ENCODE assay signal across 8 mouse cellular contexts in genomic region chr19:5447515-5448353, GRCm38 (mm10). TPM values are rescaled to one million over a fixed set of nuclear protein-coding genes. Genes with fewer than 3 reads are reported as not detected.
DNase-seq lines count a peak whose midpoint lies in the region; ATAC-seq and TF ChIP-seq lines count a peak whose summit lies in the region.

TSS of gene Fosl1 (plus strand) at chr19:5447547.

- H3K27ac ChIP-seq in forebrain, postnatal 0 days (ENCODE audit: low read depth, low read length) = no peak within 1 kb of the TSS
- H3K27ac ChIP-seq in hindbrain, postnatal 0 days = no peak within 1 kb of the TSS
- H3K27ac ChIP-seq in limb, embryonic 15.5 days = no peak within 1 kb of the TSS
- no peak within 1 kb of the TSS for H3K27ac ChIP-seq in midbrain, embryonic 15.5 days

- H3K4me3 ChIP-seq in forebrain, postnatal 0 days (ENCODE audit: low read depth, low read length) = peak within 1 kb of the TSS; percentile 56
- peak within 1 kb of the TSS; percentile 57 for H3K4me3 ChIP-seq in hindbrain, postnatal 0 days (ENCODE audit: low read length)
- peak within 1 kb of the TSS; percentile 52 for H3K4me3 ChIP-seq in limb, embryonic 15.5 days
- H3K4me3 ChIP-seq in midbrain, embryonic 15.5 days = peak within 1 kb of the TSS; percentile 60

- no peaks in the 10 kb centered on the region for H3K36me3 ChIP-seq in forebrain, postnatal 0 days (ENCODE audit: insufficient read depth)
- H3K36me3 ChIP-seq in hindbrain, postnatal 0 days (ENCODE audit: insufficient read depth, low read length) = no peaks in the 10 kb centered on the region
- H3K36me3 ChIP-seq in limb, embryonic 15.5 days = no peaks in the 10 kb centered on the region
- no peaks in the 10 kb centered on the region for H3K36me3 ChIP-seq in midbrain, embryonic 15.5 days (replicated peaks)
- no peaks in the 10 kb centered on the region for H3K36me3 ChIP-seq in splenic B cell, adult 2 months (ENCODE audit: control insufficient read depth, insufficient read depth, low read length, poor library complexity, severe bottlenecking)

- peaks cover 29% of the 10 kb centered on the region for H3K27me3 ChIP-seq in forebrain, postnatal 0 days (ENCODE audit: insufficient read depth, low read length)
- H3K27me3 ChIP-seq in hindbrain, postnatal 0 days (ENCODE audit: insufficient read depth, low read length) = peaks cover 29% of the 10 kb centered on the region
- H3K27me3 ChIP-seq in limb, embryonic 15.5 days = peaks cover 56% of the 10 kb centered on the region
- H3K27me3 ChIP-seq in midbrain, embryonic 15.5 days (replicated peaks) = peaks cover 59% of the 10 kb centered on the region
- no peaks in the 10 kb centered on the region for H3K27me3 ChIP-seq in splenic B cell, adult 2 months (ENCODE audit: control insufficient read depth, insufficient read depth, low read length, poor library complexity, severe bottlenecking)

- no peak for DNase-seq in frontal cortex, postnatal 14 days (ENCODE audit: low spot score in 2 of 2)
- DNase-seq in cerebellum, adult 18-20 months = peak; percentile 73 to 74
- peak; percentile 67 for DNase-seq in forebrain, postnatal 0 days
- DNase-seq in hindbrain, postnatal 0 days (ENCODE audit: low spot score) = peak; percentile 65
- DNase-seq in splenic B cell, adult 2 months (ENCODE audit: low read depth, low spot score) = peak; percentile 90

- under 1% methylated on average over 70 of the region's 70 CpGs for WGBS in forebrain, postnatal 0 days
- 1% methylated on average over 70 of the region's 70 CpGs for WGBS in hindbrain, postnatal 0 days
- under 1% methylated on average over 70 of the region's 70 CpGs for WGBS in limb, embryonic 15.5 days
- WGBS in midbrain, embryonic 15.5 days = under 1% methylated on average over 70 of the region's 70 CpGs

- ATAC-seq in frontal cortex, adult (ENCODE audit: low TSS enrichment) = peak; percentile 72; the same call in 1 of the 2 replicates
- ATAC-seq in forebrain, postnatal 0 days = peak; percentile 77
- ATAC-seq in hindbrain, postnatal 0 days = peak; percentile 80
- ATAC-seq in limb, embryonic 15.5 days (ENCODE audit: insufficient number of reproducible peaks, low FRiP score, low TSS enrichment, low read depth) = peak; percentile 72; the same call in 1 of the 2 replicates
- ATAC-seq in midbrain, embryonic 15.5 days (replicated peaks) = peak; percentile 76

- no peaks in the 10 kb centered on the region for H3K4me1 ChIP-seq in forebrain, postnatal 0 days (ENCODE audit: insufficient read depth)
- peaks cover 4% of the 10 kb centered on the region for H3K4me1 ChIP-seq in hindbrain, postnatal 0 days (ENCODE audit: insufficient read depth, low read length)
- peaks cover 22% of the 10 kb centered on the region for H3K4me1 ChIP-seq in limb, embryonic 15.5 days
- peaks cover 18% of the 10 kb centered on the region for H3K4me1 ChIP-seq in midbrain, embryonic 15.5 days

- no peaks in the 10 kb centered on the region for H3K9me3 ChIP-seq in forebrain, postnatal 0 days (ENCODE audit: low read length)
- H3K9me3 ChIP-seq in hindbrain, postnatal 0 days (ENCODE audit: low read length) = no peaks in the 10 kb centered on the region
- H3K9me3 ChIP-seq in limb, embryonic 15.5 days = peaks cover 4% of the 10 kb centered on the region; the same call in 1 of the 2 replicates
- no peaks in the 10 kb centered on the region for H3K9me3 ChIP-seq in midbrain, embryonic 15.5 days

- no peak for TF ChIP-seq CTCF in forebrain, postnatal 0 days (IDR thresholded peaks at IDR 0.05; ENCODE audit: low read depth)
- no peak for TF ChIP-seq CTCF in hindbrain, postnatal 0 days (IDR thresholded peaks at IDR 0.05; ENCODE audit: low read depth)

- H3K4me2 ChIP-seq in forebrain, postnatal 0 days (ENCODE audit: low read depth) = peak within 1 kb of the TSS; percentile 92
- peak within 1 kb of the TSS; percentile 97 for H3K4me2 ChIP-seq in hindbrain, postnatal 0 days (ENCODE audit: low read depth, low read length)
- peak within 1 kb of the TSS; percentile 89 for H3K4me2 ChIP-seq in limb, embryonic 15.5 days
- peak within 1 kb of the TSS; percentile 95 for H3K4me2 ChIP-seq in midbrain, embryonic 15.5 days

- peak within 1 kb of the TSS; percentile 46 for H3K9ac ChIP-seq in forebrain, postnatal 0 days
- peak within 1 kb of the TSS; percentile 35; the same call in 1 of the 2 replicates for H3K9ac ChIP-seq in hindbrain, postnatal 0 days (replicated peaks; ENCODE audit: low read length)
- H3K9ac ChIP-seq in limb, embryonic 15.5 days = no peak within 1 kb of the TSS
- peak within 1 kb of the TSS; percentile 37 for H3K9ac ChIP-seq in midbrain, embryonic 15.5 days

RNA-seq across cellular contexts. Expression of gene Fosl1, which starts in this region (rescaled TPM):
- total RNA-seq in forebrain, postnatal 0 days (2014; rRNA removed) = 0.19 TPM in 1 of 2 replicates, not detected in the other
- polyA plus RNA-seq in forebrain, postnatal 0 days (2015; fragmentation: Nextera tagmentation; extraction: Ambion mirVana) = not detected in 2 replicates
- not detected in 2 replicates for total RNA-seq in hindbrain, postnatal 0 days (2014; rRNA removed)
- not detected in 2 replicates for polyA plus RNA-seq in hindbrain, postnatal 0 days (2015; fragmentation: Nextera tagmentation; extraction: Ambion mirVana)
- not detected in 2 replicates for polyA plus RNA-seq in limb, embryonic 15.5 days (2015; fragmentation: Nextera tagmentation; extraction: Ambion mirVana)
- polyA plus RNA-seq in midbrain, embryonic 15.5 days (2015; fragmentation: Nextera tagmentation; extraction: Ambion mirVana) = 0.40 TPM in 1 of 2 replicates, not detected in the other

Comparison
In these comparisons a context has a peak if more than half of its experiments do, and no peak if none do; other contexts are left out.
1. Peak in DNase-seq, ATAC-seq, H3K4me3 ChIP-seq, H3K9ac ChIP-seq and H3K4me2 ChIP-seq in forebrain, postnatal 0 days; RNA of the gene not detected or under 1 TPM.
2. Peak in DNase-seq, ATAC-seq, H3K4me3 ChIP-seq, H3K9ac ChIP-seq and H3K4me2 ChIP-seq in hindbrain, postnatal 0 days; RNA of the gene not detected or under 1 TPM.
3. Peak in ATAC-seq, H3K4me3 ChIP-seq and H3K4me2 ChIP-seq in limb, embryonic 15.5 days; RNA of the gene not detected or under 1 TPM.
4. Peak in ATAC-seq, H3K4me3 ChIP-seq, H3K9ac ChIP-seq and H3K4me2 ChIP-seq in midbrain, embryonic 15.5 days; RNA of the gene not detected or under 1 TPM.
5. DNase-seq: peak in cerebellum, adult 18-20 months (2 of 2) and splenic B cell, adult 2 months (single experiment); none in frontal cortex, postnatal 14 days (0 of 2).
6. Peak in every context shown above with its lines, with median percentiles within 50 percentile points of each other: ATAC-seq, H3K4me2 ChIP-seq and H3K4me3 ChIP-seq.